Mouse (Mus musculus): ENCODE measurements at regions not wholly inside any gene's neighbourhood (a gene's known extent, or its start where the extent isn't known, plus 50 kb on each side); places are given as distances from the start of the nearest gene placed in this dataset.
"Not testable (repeated sequence)": the region's sequence is repeated elsewhere in the genome, so short reads cannot be mapped to it uniquely, and the experiment has no call there.

- peaks cover 11% of the 10 kb centered on the region; the same call in 1 of the 2 replicates for H3K4me1 ChIP-seq (ENCODE audit: control insufficient read depth, insufficient read depth, insufficient read length, low read length)
- no peak overlapping the region for H3K27ac ChIP-seq (replicated peaks; ENCODE audit: low read depth, low read length)
- no peak overlapping the region for H3K4me3 ChIP-seq (ENCODE audit: insufficient read depth, low read depth, low read length)
Observed at GRCm38 (mm10) chr3:38282891-38283290, 201.8 kb downstream of the Ankrd50 start.

- peaks cover 11% of the 10 kb centered on the region; the same call in 1 of the 2 replicates for H3K4me1 ChIP-seq (ENCODE audit: control insufficient read depth, insufficient read depth, insufficient read length, low read length)
- H3K4me3 ChIP-seq (ENCODE audit: insufficient read depth, low read depth, low read length), result no peak overlapping the region
- H3K27ac ChIP-seq (replicated peaks; ENCODE audit: low read depth, low read length), result no peak overlapping the region
Observed at GRCm38 (mm10) chr3:38281683-38282082, 203.0 kb downstream of the Ankrd50 start.

GRCm38 (mm10) chr3:38280876-38281275 lies 203.8 kb downstream of the Ankrd50 start:
- Histone ChIP-seq H3K4me3 (ENCODE audit: insufficient read depth, low read depth, low read length) (no peak overlapping the region), H3K27ac (replicated peaks; ENCODE audit: low read depth, low read length) (no peak overlapping the region), H3K4me1 (ENCODE audit: control insufficient read depth, insufficient read depth, insufficient read length, low read length) (peaks cover 13% of the 10 kb centered on the region; the same call in 1 of the 2 replicates)

- Histone ChIP-seq H3K4me1 (ENCODE audit: control insufficient read depth, insufficient read depth, insufficient read length, low read length) (peaks cover 13% of the 10 kb centered on the region; the same call in 1 of the 2 replicates), H3K27ac (replicated peaks; ENCODE audit: low read depth, low read length) (no peak overlapping the region), H3K4me3 (ENCODE audit: insufficient read depth, low read depth, low read length) (no peak overlapping the region)
Observed at GRCm38 (mm10) chr3:38280105-38280504, 204.5 kb downstream of the Ankrd50 start.

- peaks cover 6% of the 10 kb centered on the region; the same call in 1 of the 2 replicates for H3K4me1 ChIP-seq (ENCODE audit: control insufficient read depth, insufficient read depth, insufficient read length, low read length)
- H3K27ac ChIP-seq (replicated peaks; ENCODE audit: low read depth, low read length), result no peak overlapping the region
- H3K4me3 ChIP-seq (ENCODE audit: insufficient read depth, low read depth, low read length), result no peak overlapping the region
Observed at GRCm38 (mm10) chr3:38276948-38277504, 207.6 kb downstream of the Ankrd50 start.

GRCm38 (mm10) chr3:38275321-38275720 lies 209.3 kb downstream of the Ankrd50 start:
- Histone ChIP-seq H3K4me1 (ENCODE audit: control insufficient read depth, insufficient read depth, insufficient read length, low read length) (peaks cover 6% of the 10 kb centered on the region; the same call in 1 of the 2 replicates), H3K4me3 (ENCODE audit: insufficient read depth, low read depth, low read length) (no peak overlapping the region), H3K27ac (replicated peaks; ENCODE audit: low read depth, low read length) (peak overlapping the region; percentile 78)

GRCm38 (mm10) chr3:38270742-38271141 lies 213.9 kb downstream of the Ankrd50 start:
- Histone ChIP-seq H3K4me3 (ENCODE audit: insufficient read depth, low read depth, low read length) (no peak overlapping the region), H3K27ac (replicated peaks; ENCODE audit: low read depth, low read length) (no peak overlapping the region), H3K4me1 (ENCODE audit: control insufficient read depth, insufficient read depth, insufficient read length, low read length) (peaks cover 4% of the 10 kb centered on the region; the same call in 1 of the 2 replicates)

- Histone ChIP-seq H3K27ac (replicated peaks; ENCODE audit: low read depth, low read length) (no peak overlapping the region), H3K4me1 (ENCODE audit: control insufficient read depth, insufficient read depth, insufficient read length, low read length) (no peaks in the 10 kb centered on the region), H3K4me3 (ENCODE audit: insufficient read depth, low read depth, low read length) (no peak overlapping the region)
Observed at GRCm38 (mm10) chr3:38268226-38268625, 216.4 kb downstream of the Ankrd50 start.

- no peak overlapping the region for H3K27ac ChIP-seq (replicated peaks; ENCODE audit: low read depth, low read length)
- no peak overlapping the region for H3K4me3 ChIP-seq (ENCODE audit: insufficient read depth, low read depth, low read length)
- no peaks in the 10 kb centered on the region for H3K4me1 ChIP-seq (ENCODE audit: control insufficient read depth, insufficient read depth, insufficient read length, low read length)
Observed at GRCm38 (mm10) chr3:38263261-38264141, 221.1 kb downstream of the Ankrd50 start.

- Histone ChIP-seq H3K27ac (replicated peaks; ENCODE audit: low read depth, low read length) (no peak overlapping the region), H3K4me1 (ENCODE audit: control insufficient read depth, insufficient read depth, insufficient read length, low read length) (no peaks in the 10 kb centered on the region), H3K4me3 (ENCODE audit: insufficient read depth, low read depth, low read length) (no peak overlapping the region)
Observed at GRCm38 (mm10) chr3:38261326-38262075, 223.1 kb downstream of the Ankrd50 start.

- not testable (repeated sequence) for H3K27ac ChIP-seq (replicated peaks; ENCODE audit: low read depth, low read length); H3K4me3 ChIP-seq (ENCODE audit: insufficient read depth, low read depth, low read length); H3K4me1 ChIP-seq (ENCODE audit: control insufficient read depth, insufficient read depth, insufficient read length, low read length)
Observed at GRCm38 (mm10) chr3:38259223-38259622, 225.4 kb downstream of the Ankrd50 start.

- no peak overlapping the region for H3K27ac ChIP-seq (replicated peaks; ENCODE audit: low read depth, low read length)
- no peaks in the 10 kb centered on the region for H3K4me1 ChIP-seq (ENCODE audit: control insufficient read depth, insufficient read depth, insufficient read length, low read length)
- H3K4me3 ChIP-seq (ENCODE audit: insufficient read depth, low read depth, low read length), result no peak overlapping the region
Observed at GRCm38 (mm10) chr3:38257843-38258290, 226.8 kb downstream of the Ankrd50 start.

- Histone ChIP-seq H3K27ac (replicated peaks; ENCODE audit: low read depth, low read length) (no peak overlapping the region), H3K4me3 (ENCODE audit: insufficient read depth, low read depth, low read length) (no peak overlapping the region), H3K4me1 (ENCODE audit: control insufficient read depth, insufficient read depth, insufficient read length, low read length) (no peaks in the 10 kb centered on the region)
Observed at GRCm38 (mm10) chr3:38257076-38257842, 227.4 kb downstream of the Ankrd50 start.

GRCm38 (mm10) chr3:38255674-38256073 lies 229.0 kb downstream of the Ankrd50 start:
- Histone ChIP-seq H3K27ac (replicated peaks; ENCODE audit: low read depth, low read length) (no peak overlapping the region), H3K4me1 (ENCODE audit: control insufficient read depth, insufficient read depth, insufficient read length, low read length) (no peaks in the 10 kb centered on the region), H3K4me3 (ENCODE audit: insufficient read depth, low read depth, low read length) (no peak overlapping the region)
